Mouse (Mus musculus) heart, adult 2 months (tissue): Measurements from ENCODE around the gene Gpr34. TPM values are rescaled to one million over a fixed set of nuclear protein-coding genes. Genes with fewer than 3 reads are reported as not detected.

Source experiments
- DNase-seq, 2 experiments: peaks; one replicate each; pipeline ENCODE4 v3.0.0; 2021
- H3K27ac ChIP-seq: fragments of 200-600 bp; 2 replicates; pipeline ENCODE4 v1.8.1; 2022
- H3K27me3 ChIP-seq: fragments of 200-500 bp; 2 replicates; pipeline ENCODE4 v1.6.1; 2012; ENCODE audit warnings: mild to moderate bottlenecking, low read length, inconsistent platforms, mixed read lengths; ENCODE audit not compliant: control insufficient read depth, insufficient read depth
- H3K36me3 ChIP-seq: fragments of 200-500 bp; 2 replicates; pipeline ENCODE4 v1.6.1; 2012; ENCODE audit warnings: low read length, inconsistent platforms; ENCODE audit not compliant: control insufficient read depth, insufficient read depth
- H3K4me1 ChIP-seq: fragments of 200-500 bp; 2 replicates; pipeline ENCODE4 v1.6.1; 2011; ENCODE audit warnings: low read length; ENCODE audit not compliant: control insufficient read depth, insufficient read depth
- H3K4me3 ChIP-seq: fragments of 200-600 bp; 2 replicates; pipeline ENCODE4 v1.8.1; 2022
- H3K79me2 ChIP-seq: fragments of 200-500 bp; replicated peaks from 2 replicates; pipeline ENCODE4 v1.6.1; 2012; ENCODE audit warnings: mild to moderate bottlenecking, inconsistent platforms, low read length, moderate library complexity, mixed read lengths; ENCODE audit not compliant: control insufficient read depth, insufficient read depth
- H3K9ac ChIP-seq: fragments of 200-500 bp; 2 replicates; pipeline ENCODE4 v1.6.1; 2012; ENCODE audit warnings: low read depth, mild to moderate bottlenecking, control low read depth, inconsistent platforms, low read length, mixed read lengths
- CTCF ChIP-seq: fragments of 200-600 bp; IDR thresholded peaks from 2 replicates; pipeline ENCODE4 v1.8.1; 2022; ENCODE audit warnings: antibody characterized with exemption, mild to moderate bottlenecking, moderate library complexity
- EP300 ChIP-seq: fragments of 200-500 bp; IDR thresholded peaks from 2 replicates; pipeline ENCODE4 v1.6.1; 2011; ENCODE audit warnings: low read depth, low read length, control low read depth; ENCODE audit not compliant: insufficient read depth
- POLR2A ChIP-seq: fragments of 200-500 bp; IDR thresholded peaks from 2 replicates; pipeline ENCODE4 v1.6.1; 2011; ENCODE audit warnings: mild to moderate bottlenecking, low read depth, low read length, control low read depth; ENCODE audit not compliant: insufficient read depth
- WGBS: fragments of 180-500 bp; shearing (Covaris S2); methylation state at CpG from one replicate; pipeline ENCODE4 v1.1.7; 2018; 5-methylcytosine and 5-hydroxymethylcytosine counted together
- intact Hi-C: fragments of 180-260 bp; cut with DNase I; formaldehyde crosslinking; loops from one replicate; pipeline ENCODE4 v1.15.1; 2025
- polyA plus RNA-seq: library from polyadenylated mRNA; depleted of rRNA; stranded (reverse); fragments of >200 nt; gene quantifications from 2 replicates; pipeline ENCODE4 v1.2.3, GENCODE M21; 2012
- total RNA-seq, 2 experiments: library from RNA; stranded (reverse); gene quantifications; 2 replicates each; pipeline ENCODE4 v1.2.3; 2021

The Gpr34 gene
- total and polyA plus RNA-seq, 3 experiments, result 0.45 to 1.6 (median 0.96) TPM

DNA sequence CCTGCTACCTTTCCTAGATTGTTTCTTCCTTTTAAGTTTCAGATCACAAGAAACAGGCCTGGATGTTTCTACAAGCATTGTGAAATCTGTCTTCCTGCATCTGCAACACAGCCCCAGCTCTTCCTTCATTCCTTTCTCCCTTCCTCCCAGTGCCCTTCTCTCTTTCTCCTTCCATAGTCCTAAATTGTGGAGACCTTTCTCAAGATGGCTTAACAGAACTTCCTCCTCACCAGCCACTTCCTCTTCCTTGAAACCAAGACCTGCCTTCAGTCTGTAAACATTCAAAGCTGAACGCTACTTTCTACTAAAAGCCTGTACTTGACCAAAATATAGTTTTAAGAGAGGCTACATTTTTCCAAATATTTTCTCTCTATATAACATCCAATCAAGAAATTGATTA lies 4.5 kb downstream of the Gpr34 start:
- no peak for DNase-seq
- no peak for TF ChIP-seq POLR2A
- no peak for TF ChIP-seq EP300
- no peak for TF ChIP-seq CTCF
- H3K9ac ChIP-seq, result no peak overlapping the region
- no peaks in the 10 kb centered on the region for H3K27me3 ChIP-seq
- intact Hi-C loops, result no loop called here
- WGBS, result 81% methylated on average over 1 of the region's 1 CpGs
- no peak overlapping the region for H3K27ac ChIP-seq
- H3K79me2 ChIP-seq, result no peaks in the 10 kb centered on the region
- no peak overlapping the region for H3K4me3 ChIP-seq
- H3K4me1 ChIP-seq, result peaks cover 1% of the 10 kb centered on the region
- H3K36me3 ChIP-seq, result no peaks in the 10 kb centered on the region

GRCm38 (mm10) chrX:13638894-13639293 lies 7.0 kb downstream of the Gpr34 start:
- 33% methylated on average over 2 of the region's 2 CpGs for WGBS
- TF ChIP-seq POLR2A (no peak), CTCF (no peak), EP300 (no peak)
- intact Hi-C loops, result no loop called here
- DNase-seq, result no peak
- H3K9ac ChIP-seq, result no peak overlapping the region
- no peaks in the 10 kb centered on the region for H3K79me2 ChIP-seq
- no peak overlapping the region for H3K27ac ChIP-seq
- H3K36me3 ChIP-seq, result no peaks in the 10 kb centered on the region
- no peaks in the 10 kb centered on the region for H3K27me3 ChIP-seq
- H3K4me3 ChIP-seq, result no peak overlapping the region
- H3K4me1 ChIP-seq, result peaks cover 1% of the 10 kb centered on the region

- Histone ChIP-seq H3K4me1 (peaks cover 2% of the 10 kb centered on the region), H3K27me3 (no peaks in the 10 kb centered on the region), H3K79me2 (no peaks in the 10 kb centered on the region), H3K9ac (no peak overlapping the region), H3K36me3 (peaks cover 11% of the 10 kb centered on the region; the same call in 1 of the 2 replicates), H3K27ac (no peak overlapping the region), H3K4me3 (no peak overlapping the region)
- no peak for DNase-seq
- TF ChIP-seq POLR2A (no peak), EP300 (no peak)
- intact Hi-C loops, result loop anchor here (10.0 kb wide), 1 partner anchor 77 kb away; no protein-coding TSS in a partner anchor
- WGBS, result 76% methylated on average over 2 of the region's 2 CpGs
Measured at GRCm38 (mm10) chrX:13651889-13652288, 20.0 kb downstream of the Gpr34 start.

DNA sequence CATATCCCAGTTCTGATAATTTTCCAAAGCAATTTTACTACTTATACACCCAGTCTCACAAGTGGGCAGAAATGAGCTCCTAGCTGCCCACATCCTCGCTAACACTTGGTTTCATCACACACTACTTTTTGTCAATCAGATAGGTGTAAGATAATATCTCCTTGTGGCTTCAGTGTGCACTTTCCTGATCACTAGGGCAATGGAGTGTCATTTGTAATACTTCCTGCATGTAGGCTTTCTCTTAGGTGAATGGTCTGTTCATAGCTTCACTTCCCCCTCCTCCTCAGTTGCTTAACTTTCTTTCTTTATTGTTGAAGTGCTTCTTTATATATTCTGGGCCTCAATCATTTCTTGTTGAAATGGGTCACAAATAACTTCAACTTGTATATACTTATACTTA lies 20.4 kb downstream of the Gpr34 start:
- WGBS, result 78% methylated on average over 1 of the region's 1 CpGs
- TF ChIP-seq CTCF (no peak), POLR2A (no peak), EP300 (no peak)
- Histone ChIP-seq H3K79me2 (no peaks in the 10 kb centered on the region), H3K4me1 (peaks cover 2% of the 10 kb centered on the region), H3K9ac (no peak overlapping the region), H3K27me3 (no peaks in the 10 kb centered on the region), H3K27ac (no peak overlapping the region), H3K4me3 (no peak overlapping the region), H3K36me3 (peaks cover 11% of the 10 kb centered on the region; the same call in 1 of the 2 replicates)
- intact Hi-C loops, result loop anchor here (10.0 kb wide), 1 partner anchor 77 kb away; no protein-coding TSS in a partner anchor
- no peak for DNase-seq

DNA sequence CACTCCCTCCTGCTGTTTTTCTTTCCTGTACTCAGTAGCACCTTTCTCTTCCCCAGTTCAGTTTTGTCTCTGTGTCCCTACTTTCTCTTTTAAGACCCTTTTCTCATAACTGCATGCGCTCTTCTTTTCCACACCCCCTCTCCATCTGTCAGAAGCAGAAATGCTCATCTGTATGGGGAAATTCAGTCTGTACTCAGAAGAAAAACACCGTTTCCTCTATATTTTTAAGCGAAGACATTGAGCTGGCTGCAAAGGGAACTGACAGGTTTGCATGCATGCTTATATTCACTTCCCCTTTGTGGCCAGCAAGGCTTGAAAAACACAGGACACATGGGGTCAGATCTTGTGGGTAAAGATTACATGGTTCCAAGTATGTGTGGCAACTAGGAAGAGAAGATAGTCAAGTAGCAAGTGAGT lies 23.1 kb downstream of the Gpr34 start:
- Histone ChIP-seq H3K36me3 (peaks cover 11% of the 10 kb centered on the region; the same call in 1 of the 2 replicates), H3K4me3 (no peak overlapping the region), H3K27ac (peak overlapping the region; percentile 74), H3K79me2 (no peaks in the 10 kb centered on the region), H3K27me3 (no peaks in the 10 kb centered on the region), H3K4me1 (peaks cover 2% of the 10 kb centered on the region), H3K9ac (no peak overlapping the region)
- DNase-seq, result peak in 1 of 2 experiments; percentile 21
- intact Hi-C loops, result loop anchor here (2.0 to 10.0 kb wide), 5 partner anchors 34 to 373 kb away; partner anchors contain the start of gene Ddx3x
- 72% methylated on average over 3 of the region's 3 CpGs for WGBS
- TF ChIP-seq CTCF (peak; percentile 35; the same call in 1 of the 2 replicates), EP300 (no peak), POLR2A (no peak)

DNA sequence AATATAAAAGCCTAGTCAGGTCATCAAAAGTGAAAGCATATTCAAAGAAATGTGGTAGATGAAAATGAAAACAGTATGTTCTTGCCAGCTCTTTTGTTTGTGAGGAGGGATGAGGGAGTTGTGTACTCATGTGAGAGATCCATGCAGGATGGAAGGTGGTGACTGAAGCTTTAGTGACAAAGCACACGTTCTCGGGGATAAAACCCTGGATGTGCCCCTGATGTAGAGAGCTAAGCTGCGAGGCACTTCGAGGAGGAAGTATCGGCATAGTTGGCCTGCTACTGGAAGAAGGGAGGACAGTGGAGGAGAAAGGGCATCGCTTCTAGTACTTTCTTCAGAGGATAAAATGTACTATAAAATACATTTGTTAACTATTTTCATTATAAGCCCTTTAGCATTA lies 24.0 kb downstream of the Gpr34 start:
- peak; percentile 9 to 27 for DNase-seq
- Histone ChIP-seq H3K36me3 (peaks cover 11% of the 10 kb centered on the region; the same call in 1 of the 2 replicates), H3K4me3 (no peak overlapping the region), H3K79me2 (no peaks in the 10 kb centered on the region), H3K27me3 (no peaks in the 10 kb centered on the region), H3K9ac (peak overlapping the region; percentile 53; the same call in 1 of the 2 replicates), H3K27ac (peak overlapping the region; percentile 74), H3K4me1 (peaks cover 2% of the 10 kb centered on the region)
- WGBS, result 37% methylated on average over 6 of the region's 6 CpGs
- intact Hi-C loops, result loop anchor here (1.0 to 10.0 kb wide), 6 partner anchors 35 to 431 kb away; partner anchors contain the start of gene Ddx3x
- no peak for TF ChIP-seq EP300
- TF ChIP-seq POLR2A, result no peak
- TF ChIP-seq CTCF, result no peak
